Mouse (Mus musculus): ENCODE results near the gene Alpk1. TPM values are rescaled to one million over a fixed set of nuclear protein-coding genes. Genes with fewer than 3 reads are reported as not detected.
"Not testable (repeated sequence)": the region's sequence is repeated elsewhere in the genome, so short reads cannot be mapped to it uniquely, and the experiment has no call there.

Alpk1 gene
- polyA plus RNA-seq, 1 experiment from 2014 or later, result 0.37 TPM

DNA sequence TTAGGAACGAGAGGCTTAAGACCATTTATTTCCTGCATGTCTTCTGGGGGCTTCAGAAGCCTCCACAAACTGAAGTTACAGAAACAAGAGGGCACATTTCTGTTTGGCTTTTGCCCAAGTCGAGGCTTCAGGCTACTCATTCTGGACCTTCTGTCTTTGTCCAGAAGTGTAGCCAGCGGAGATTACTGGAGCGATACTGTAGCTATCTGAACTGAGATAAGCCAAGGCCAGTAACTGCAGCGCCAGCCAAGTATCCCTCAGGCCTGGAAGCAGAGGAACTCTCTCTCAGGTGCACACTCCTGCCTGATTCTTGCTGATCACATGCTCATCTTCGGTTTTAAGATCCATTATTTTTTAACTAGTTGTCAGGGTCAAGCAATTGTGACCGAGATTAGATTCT lies 7.7 kb upstream of the Alpk1 start:
- no peak for ATAC-seq (ENCODE audit: insufficient number of reproducible peaks, low FRiP score, low TSS enrichment, low read depth)
- H3K9me3 ChIP-seq (ENCODE audit: control insufficient read depth, low read length), result no peaks in the 10 kb centered on the region
- H3K27me3 ChIP-seq (ENCODE audit: control insufficient read depth, insufficient read depth, low read length), result peaks cover 18% of the 10 kb centered on the region
- no peak overlapping the region for H3K27ac ChIP-seq (replicated peaks; ENCODE audit: low read depth, low read length)
- no peak overlapping the region for H3K4me3 ChIP-seq (ENCODE audit: low read depth, low read length)
- H3K36me3 ChIP-seq (ENCODE audit: control insufficient read depth, insufficient read depth, low read length), result no peaks in the 10 kb centered on the region
- DNase-seq (ENCODE audit: low spot score), result no peak
- H3K9ac ChIP-seq (ENCODE audit: low read length), result no peak overlapping the region
- peaks cover 8% of the 10 kb centered on the region; the same call in 1 of the 2 replicates for H3K4me1 ChIP-seq (ENCODE audit: control insufficient read depth, insufficient read depth, low read length)
- no peak overlapping the region for H3K4me2 ChIP-seq (ENCODE audit: low read depth, severe bottlenecking)
- WGBS, result 47% methylated on average over 7 of the region's 7 CpGs

GRCm38 (mm10) chr3:127787032-127787431 lies 6.7 kb upstream of the Alpk1 start:
- no peak for DNase-seq (ENCODE audit: low spot score)
- H3K4me2 ChIP-seq (ENCODE audit: low read depth, severe bottlenecking), result no peak overlapping the region
- H3K4me1 ChIP-seq (ENCODE audit: control insufficient read depth, insufficient read depth, low read length), result peaks cover 8% of the 10 kb centered on the region; the same call in 1 of the 2 replicates
- H3K9me3 ChIP-seq (ENCODE audit: control insufficient read depth, low read length), result no peaks in the 10 kb centered on the region
- H3K27ac ChIP-seq (replicated peaks; ENCODE audit: low read depth, low read length), result no peak overlapping the region
- no peaks in the 10 kb centered on the region for H3K36me3 ChIP-seq (ENCODE audit: control insufficient read depth, insufficient read depth, low read length)
- no peak overlapping the region for H3K4me3 ChIP-seq (ENCODE audit: low read depth, low read length)
- ATAC-seq (ENCODE audit: insufficient number of reproducible peaks, low FRiP score, low TSS enrichment, low read depth), result no peak
- H3K27me3 ChIP-seq (ENCODE audit: control insufficient read depth, insufficient read depth, low read length), result peaks cover 18% of the 10 kb centered on the region
- H3K9ac ChIP-seq (ENCODE audit: low read length), result no peak overlapping the region

GRCm38 (mm10) chr3:127783680-127784079 lies 3.4 kb upstream of the Alpk1 start:
- H3K27ac ChIP-seq (replicated peaks; ENCODE audit: low read depth, low read length); H3K4me1 ChIP-seq (ENCODE audit: control insufficient read depth, insufficient read depth, low read length); H3K9me3 ChIP-seq (ENCODE audit: control insufficient read depth, low read length); H3K27me3 ChIP-seq (ENCODE audit: control insufficient read depth, insufficient read depth, low read length); DNase-seq (ENCODE audit: low spot score); H3K9ac ChIP-seq (ENCODE audit: low read length); H3K4me2 ChIP-seq (ENCODE audit: low read depth, severe bottlenecking); H3K36me3 ChIP-seq (ENCODE audit: control insufficient read depth, insufficient read depth, low read length); H3K4me3 ChIP-seq (ENCODE audit: low read depth, low read length); ATAC-seq (ENCODE audit: insufficient number of reproducible peaks, low FRiP score, low TSS enrichment, low read depth): not testable (repeated sequence)
- 95% methylated on average over 8 of the region's 8 CpGs for WGBS

DNA sequence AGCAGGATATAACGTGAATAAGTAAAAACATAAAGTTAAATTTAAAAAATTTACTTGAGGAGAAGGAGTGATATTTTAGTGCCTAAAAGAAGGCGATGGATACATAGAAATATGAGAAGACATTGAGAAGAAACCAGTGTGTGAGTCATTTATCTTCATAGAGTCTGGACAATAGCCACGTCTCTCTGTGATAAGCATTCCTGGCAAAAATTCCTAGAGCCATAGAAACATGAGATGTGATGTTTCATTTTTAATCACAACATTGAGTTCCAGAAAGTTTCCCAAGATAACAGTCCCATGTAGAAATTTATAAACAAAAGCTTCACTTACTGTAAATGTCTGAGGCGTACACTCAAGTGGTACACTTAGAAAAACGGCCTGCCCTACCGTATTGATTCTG lies 2.6 kb upstream of the Alpk1 start:
- no peak for DNase-seq (ENCODE audit: low spot score)
- 89% methylated on average over 6 of the region's 6 CpGs for WGBS
- Histone ChIP-seq H3K9me3 (ENCODE audit: control insufficient read depth, low read length) (no peaks in the 10 kb centered on the region), H3K4me1 (ENCODE audit: control insufficient read depth, insufficient read depth, low read length) (no peaks in the 10 kb centered on the region), H3K36me3 (ENCODE audit: control insufficient read depth, insufficient read depth, low read length) (no peaks in the 10 kb centered on the region), H3K27ac (replicated peaks; ENCODE audit: low read depth, low read length) (no peak overlapping the region), H3K4me2 (ENCODE audit: low read depth, severe bottlenecking) (no peak overlapping the region), H3K4me3 (ENCODE audit: low read depth, low read length) (no peak overlapping the region), H3K27me3 (ENCODE audit: control insufficient read depth, insufficient read depth, low read length) (peaks cover 2% of the 10 kb centered on the region; the same call in 1 of the 2 replicates), H3K9ac (ENCODE audit: low read length) (no peak overlapping the region)
- no peak for ATAC-seq (ENCODE audit: insufficient number of reproducible peaks, low FRiP score, low TSS enrichment, low read depth)

DNA sequence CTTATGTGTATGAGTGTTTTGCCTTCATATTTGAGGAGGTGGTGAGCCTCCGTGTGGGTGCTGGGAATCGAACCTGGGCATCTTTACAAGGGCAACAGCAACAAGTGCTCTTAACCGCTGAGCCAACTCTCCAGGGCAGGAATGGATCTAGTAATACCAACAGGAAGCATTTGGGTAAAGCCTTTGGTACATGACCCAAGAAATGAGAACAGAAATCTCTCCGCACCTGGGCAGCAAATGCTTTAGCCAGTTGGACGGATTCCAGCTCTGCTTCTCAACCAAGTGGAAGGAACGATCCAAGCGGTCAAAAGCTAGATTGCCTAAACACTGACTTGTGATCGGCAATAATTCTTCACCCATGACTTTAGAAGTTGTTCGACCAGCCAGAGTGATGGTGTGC lies 594 bp upstream of the Alpk1 start:
- H3K36me3 ChIP-seq (ENCODE audit: control insufficient read depth, insufficient read depth, low read length), result no peaks in the 10 kb centered on the region
- DNase-seq (ENCODE audit: low spot score), result no peak
- ATAC-seq (ENCODE audit: insufficient number of reproducible peaks, low FRiP score, low TSS enrichment, low read depth), result no peak

GRCm38 (mm10) chr3:127769146-127769545 lies 11.2 kb downstream of the Alpk1 start:
- Histone ChIP-seq H3K4me1 (ENCODE audit: control insufficient read depth, insufficient read depth, low read length) (no peaks in the 10 kb centered on the region), H3K9me3 (ENCODE audit: control insufficient read depth, low read length) (no peaks in the 10 kb centered on the region), H3K4me2 (ENCODE audit: low read depth, severe bottlenecking) (no peak overlapping the region), H3K27me3 (ENCODE audit: control insufficient read depth, insufficient read depth, low read length) (no peaks in the 10 kb centered on the region), H3K27ac (replicated peaks; ENCODE audit: low read depth, low read length) (no peak overlapping the region), H3K36me3 (ENCODE audit: control insufficient read depth, insufficient read depth, low read length) (no peaks in the 10 kb centered on the region), H3K9ac (ENCODE audit: low read length) (no peak overlapping the region), H3K4me3 (ENCODE audit: low read depth, low read length) (no peak overlapping the region)
- ATAC-seq (ENCODE audit: insufficient number of reproducible peaks, low FRiP score, low TSS enrichment, low read depth), result no peak
- no peak for DNase-seq (ENCODE audit: low spot score)
- 92% methylated on average over 11 of the region's 11 CpGs for WGBS

More for the DNA sequence above, 594 bp upstream of the Alpk1 start:
- Histone ChIP-seq H3K4me2 (ENCODE audit: low read depth, severe bottlenecking) (no peak overlapping the region), H3K4me3 (ENCODE audit: low read depth, low read length) (no peak overlapping the region), H3K4me1 (ENCODE audit: control insufficient read depth, insufficient read depth, low read length) (no peaks in the 10 kb centered on the region), H3K27ac (replicated peaks; ENCODE audit: low read depth, low read length) (no peak overlapping the region), H3K27me3 (ENCODE audit: control insufficient read depth, insufficient read depth, low read length) (no peaks in the 10 kb centered on the region), H3K9ac (ENCODE audit: low read length) (no peak overlapping the region), H3K9me3 (ENCODE audit: control insufficient read depth, low read length) (no peaks in the 10 kb centered on the region)
- WGBS, result 93% methylated on average over 9 of the region's 9 CpGs

- no peaks in the 10 kb centered on the region for H3K9me3 ChIP-seq (ENCODE audit: control insufficient read depth, low read length)
- no peak overlapping the region for H3K9ac ChIP-seq (ENCODE audit: low read length)
- no peak overlapping the region for H3K4me3 ChIP-seq (ENCODE audit: low read depth, low read length)
- no peak for ATAC-seq (ENCODE audit: insufficient number of reproducible peaks, low FRiP score, low TSS enrichment, low read depth)
- no peak overlapping the region for H3K4me2 ChIP-seq (ENCODE audit: low read depth, severe bottlenecking)
- H3K4me1 ChIP-seq (ENCODE audit: control insufficient read depth, insufficient read depth, low read length), result no peaks in the 10 kb centered on the region
- no peak overlapping the region for H3K27ac ChIP-seq (replicated peaks; ENCODE audit: low read depth, low read length)
- WGBS, result 68% methylated on average over 3 of the region's 3 CpGs
- no peaks in the 10 kb centered on the region for H3K27me3 ChIP-seq (ENCODE audit: control insufficient read depth, insufficient read depth, low read length)
- no peak for DNase-seq (ENCODE audit: low spot score)
- H3K36me3 ChIP-seq (ENCODE audit: control insufficient read depth, insufficient read depth, low read length), result no peaks in the 10 kb centered on the region
These were observed 14.4 kb downstream of the Alpk1 start for GRCm38 (mm10) chr3:127765971-127766370.

- Histone ChIP-seq H3K4me1 (ENCODE audit: control insufficient read depth, insufficient read depth, low read length) (no peaks in the 10 kb centered on the region), H3K36me3 (ENCODE audit: control insufficient read depth, insufficient read depth, low read length) (no peaks in the 10 kb centered on the region), H3K27me3 (ENCODE audit: control insufficient read depth, insufficient read depth, low read length) (peaks cover 3% of the 10 kb centered on the region; the same call in 1 of the 2 replicates), H3K9ac (ENCODE audit: low read length) (no peak overlapping the region), H3K9me3 (ENCODE audit: control insufficient read depth, low read length) (no peaks in the 10 kb centered on the region), H3K27ac (replicated peaks; ENCODE audit: low read depth, low read length) (no peak overlapping the region), H3K4me3 (ENCODE audit: low read depth, low read length) (no peak overlapping the region), H3K4me2 (ENCODE audit: low read depth, severe bottlenecking) (no peak overlapping the region)
- 56% methylated on average over 5 of the region's 5 CpGs for WGBS
- ATAC-seq (ENCODE audit: insufficient number of reproducible peaks, low FRiP score, low TSS enrichment, low read depth), result no peak
- no peak for DNase-seq (ENCODE audit: low spot score)
These were observed 15.8 kb downstream of the Alpk1 start for GRCm38 (mm10) chr3:127764541-127764940.

DNA sequence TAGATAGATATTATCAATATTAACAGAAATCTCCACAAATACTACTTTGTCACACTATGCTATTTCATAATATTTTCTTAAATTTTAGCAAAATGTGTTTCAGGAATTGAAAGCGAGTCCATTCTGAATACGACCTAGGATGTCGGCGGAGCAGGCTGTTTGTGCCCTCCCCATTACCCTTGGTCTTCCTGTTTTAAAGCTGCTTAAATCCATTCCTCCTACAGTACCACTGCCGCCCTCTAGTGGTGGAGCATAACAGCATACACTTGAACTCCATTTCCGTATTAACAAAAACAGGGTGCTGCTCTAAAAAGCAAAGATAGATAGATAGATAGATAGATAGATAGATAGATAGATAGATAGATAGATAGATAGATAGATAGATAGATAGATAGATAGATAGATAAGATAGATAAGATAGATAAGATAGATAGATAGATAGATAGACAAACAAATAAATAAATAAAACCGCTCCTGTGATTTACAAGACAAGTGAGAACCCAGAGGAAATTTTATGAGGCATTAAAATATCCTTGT lies 17.2 kb downstream of the Alpk1 start:
- ATAC-seq (ENCODE audit: insufficient number of reproducible peaks, low FRiP score, low TSS enrichment, low read depth) (no peak), DNase-seq (ENCODE audit: low spot score) (peak; percentile 87)
- Histone ChIP-seq H3K9me3 (ENCODE audit: control insufficient read depth, low read length) (no peaks in the 10 kb centered on the region), H3K4me3 (ENCODE audit: low read depth, low read length) (no peak overlapping the region), H3K27ac (replicated peaks; ENCODE audit: low read depth, low read length) (no peak overlapping the region), H3K9ac (ENCODE audit: low read length) (no peak overlapping the region), H3K4me1 (ENCODE audit: control insufficient read depth, insufficient read depth, low read length) (no peaks in the 10 kb centered on the region), H3K27me3 (ENCODE audit: control insufficient read depth, insufficient read depth, low read length) (peaks cover 3% of the 10 kb centered on the region; the same call in 1 of the 2 replicates), H3K4me2 (ENCODE audit: low read depth, severe bottlenecking) (no peak overlapping the region), H3K36me3 (ENCODE audit: control insufficient read depth, insufficient read depth, low read length) (no peaks in the 10 kb centered on the region)
- 24% methylated on average over 7 of the region's 7 CpGs for WGBS

Data from limb, embryonic 11.5 days (tissue).